Mouse (Mus musculus): ENCODE measurements around the gene Med4.

Gene Med4

DNA sequence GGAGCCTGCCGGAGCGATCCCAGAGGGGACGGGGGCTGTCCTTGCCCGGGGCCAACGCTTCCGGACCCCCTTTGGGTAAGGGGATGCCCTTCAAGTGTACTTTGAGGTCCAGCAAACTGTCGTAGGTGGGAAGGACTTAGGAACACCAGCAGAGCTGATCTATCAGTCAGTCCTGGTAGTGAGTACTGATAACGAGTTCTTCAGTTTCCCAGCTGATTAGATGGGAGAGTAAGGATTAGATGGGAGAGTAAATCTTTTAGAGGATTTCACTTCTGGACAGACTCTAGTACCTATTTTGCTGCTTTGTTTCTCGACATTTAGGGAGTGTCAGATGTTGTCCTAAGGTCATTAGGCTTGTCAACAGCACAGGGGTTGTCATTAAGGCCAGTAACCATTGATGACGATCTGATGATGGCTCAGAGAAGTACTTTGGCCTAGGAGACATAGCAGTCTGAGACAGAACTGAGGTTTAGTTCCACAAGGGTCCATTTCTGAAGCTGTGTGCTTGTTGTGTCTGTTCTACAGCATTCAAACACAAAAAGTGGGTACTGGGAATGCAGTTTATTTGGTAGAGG, 43.4 kb downstream of the Med4 start:
- no peak for DNase-seq (ENCODE audit: low read depth, low spot score)
